Mouse (Mus musculus): ENCODE results near the gene Mbip.

GRCm38 (mm10) chr12:56318941-56319340 lies 26.8 kb downstream of the Mbip start:
- no peak for TF ChIP-seq TAL1 (IDR thresholded peaks at IDR 0.05; ENCODE audit: low read length)
- no peak for TF ChIP-seq GATA1 (IDR thresholded peaks at IDR 0.05; ENCODE audit: low read length)

All from erythroblast, embryonic 14.5 days (primary cell).